Mouse (Mus musculus) gastrocnemius, postnatal 14 days (tissue): ENCODE measurements around the gene Nemp1. TPM values are rescaled to one million over a fixed set of nuclear protein-coding genes. Genes with fewer than 3 reads are reported as not detected.

Experiments used
- DNase-seq: peaks from one replicate; pipeline ENCODE4 v3.0.0; 2021; ENCODE audit warnings: mixed read lengths
- intact Hi-C: fragments of 180-260 bp; cut with DNase I; formaldehyde crosslinking; loops from one replicate; pipeline ENCODE4 v1.15.1; 2025; ENCODE audit warnings: low total_unique reads
- total RNA-seq, 2 experiments: library from RNA; stranded (reverse); gene quantifications; 2 replicates each; pipeline ENCODE4 v1.2.3; 2021

The Nemp1 gene
- total RNA-seq, 2 experiments from 2014 or later = 2.3 to 2.7 TPM

DNA sequence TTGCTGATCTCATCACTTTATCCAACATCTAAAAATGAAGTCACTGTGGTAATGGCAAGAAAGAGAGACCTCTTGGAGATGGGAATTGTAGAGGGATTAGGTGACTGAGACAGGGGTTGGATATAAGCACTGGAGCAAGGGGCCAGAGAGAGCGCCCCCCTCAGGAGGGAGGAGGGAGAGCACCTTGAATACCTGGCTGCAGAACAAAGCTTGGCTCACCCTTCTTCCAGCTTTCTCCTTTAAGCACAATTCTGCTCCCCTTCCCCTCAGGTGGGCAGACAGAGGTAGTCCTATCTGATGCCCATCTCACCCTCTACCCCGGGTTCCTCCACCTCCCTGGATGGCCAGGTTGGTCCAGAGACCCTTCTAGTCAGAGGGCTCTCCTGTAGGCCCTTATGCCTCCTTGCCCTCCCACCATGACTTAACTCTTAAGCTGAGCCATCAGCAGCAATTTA is 38.1 kb downstream of the Nemp1 start, which contains the start of gene Myo1a:
Gene Myo1a (plus strand): TSS at position 405 of the 455 bp plus-strand sequence.
- no peak for DNase-seq
- intact Hi-C loops = no loop called here

DNA sequence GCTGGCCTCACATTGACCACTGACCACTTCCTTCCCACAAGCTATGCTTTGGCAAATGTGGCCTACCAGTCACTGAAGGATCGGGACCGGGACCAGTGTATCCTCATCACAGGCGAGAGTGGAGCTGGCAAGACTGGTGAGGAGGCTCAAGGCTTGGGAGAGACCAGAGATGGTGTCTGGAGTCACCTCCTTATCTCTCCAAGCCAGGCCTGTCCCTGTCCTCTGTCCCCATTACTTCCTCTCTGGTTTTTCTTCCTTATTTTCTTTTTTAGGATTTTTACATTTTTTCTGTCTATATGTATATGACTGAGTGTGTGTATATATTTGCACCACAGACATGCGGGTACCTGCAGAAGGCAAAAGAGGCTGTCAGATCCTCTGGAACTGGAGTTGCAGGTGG is 39.1 kb downstream of the Nemp1 start:
- DNase-seq = no peak
- intact Hi-C loops = no loop called here

DNA sequence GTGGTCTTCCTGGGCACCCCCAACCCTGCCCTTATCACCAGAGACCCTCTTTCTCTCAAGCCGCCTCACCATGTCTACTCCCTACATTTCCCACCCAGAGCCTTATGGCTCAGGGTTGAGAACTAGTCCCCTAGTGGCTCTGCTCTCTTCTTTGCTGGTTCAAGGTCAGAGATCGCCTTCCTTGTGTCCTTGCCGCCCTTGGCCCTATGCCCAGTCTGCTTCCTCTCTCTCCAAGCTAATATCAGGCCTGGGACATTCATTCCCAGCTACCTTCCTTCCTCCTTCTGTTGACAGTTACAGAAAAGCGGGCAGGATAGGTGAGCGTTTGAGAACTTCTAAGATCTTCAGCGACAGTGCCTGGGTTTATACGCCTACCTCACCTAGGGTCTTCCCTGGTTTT is 41.0 kb downstream of the Nemp1 start:
- intact Hi-C loops = no loop called here
- no peak for DNase-seq

GRCm38 (mm10) chr10:127708850-127709370 is 42.2 kb downstream of the Nemp1 start:
- no peak for DNase-seq
- intact Hi-C loops = no loop called here

DNA sequence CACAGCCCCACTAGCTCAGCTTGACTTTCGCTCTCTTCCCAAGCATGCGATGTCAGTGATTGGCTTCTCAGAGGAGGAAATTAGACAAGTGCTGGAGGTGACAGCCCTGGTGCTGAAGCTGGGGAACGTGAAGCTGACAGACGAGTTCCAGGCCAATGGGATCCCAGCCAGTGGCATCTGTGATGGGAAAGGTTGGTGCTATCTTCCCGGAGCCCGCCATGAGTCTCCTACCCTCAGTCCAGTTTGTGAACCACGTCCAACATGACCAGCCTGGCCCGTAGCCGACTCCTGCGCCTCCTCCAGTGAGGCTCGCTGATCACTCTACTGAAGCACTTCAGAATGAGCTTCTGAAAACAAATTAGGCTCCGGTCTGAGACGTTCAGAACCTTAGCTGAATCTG is 43.6 kb downstream of the Nemp1 start:
- intact Hi-C loops = no loop called here

DNA sequence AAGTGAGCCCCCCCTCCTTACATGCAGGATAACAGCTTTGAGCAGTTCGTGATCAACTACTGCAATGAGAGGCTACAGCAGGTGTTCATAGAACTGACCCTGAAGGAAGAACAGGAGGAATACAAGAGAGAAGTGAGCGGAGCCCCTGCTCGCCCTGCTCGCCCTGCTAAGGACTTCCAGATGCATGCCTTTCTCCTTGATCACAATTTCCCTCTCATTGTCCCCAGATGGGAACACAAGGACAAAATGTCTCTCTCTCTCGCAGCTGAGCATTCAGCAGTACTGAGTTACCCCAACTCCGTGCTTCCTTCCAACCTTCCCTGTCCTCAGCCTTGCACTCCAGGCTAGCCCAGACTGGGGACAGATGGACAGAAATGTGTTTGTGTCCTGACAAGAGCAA is 46.0 kb downstream of the Nemp1 start:
- intact Hi-C loops = no loop called here
- DNase-seq = no peak

More for the DNA sequence above, 43.6 kb downstream of the Nemp1 start:
- DNase-seq = no peak

DNA sequence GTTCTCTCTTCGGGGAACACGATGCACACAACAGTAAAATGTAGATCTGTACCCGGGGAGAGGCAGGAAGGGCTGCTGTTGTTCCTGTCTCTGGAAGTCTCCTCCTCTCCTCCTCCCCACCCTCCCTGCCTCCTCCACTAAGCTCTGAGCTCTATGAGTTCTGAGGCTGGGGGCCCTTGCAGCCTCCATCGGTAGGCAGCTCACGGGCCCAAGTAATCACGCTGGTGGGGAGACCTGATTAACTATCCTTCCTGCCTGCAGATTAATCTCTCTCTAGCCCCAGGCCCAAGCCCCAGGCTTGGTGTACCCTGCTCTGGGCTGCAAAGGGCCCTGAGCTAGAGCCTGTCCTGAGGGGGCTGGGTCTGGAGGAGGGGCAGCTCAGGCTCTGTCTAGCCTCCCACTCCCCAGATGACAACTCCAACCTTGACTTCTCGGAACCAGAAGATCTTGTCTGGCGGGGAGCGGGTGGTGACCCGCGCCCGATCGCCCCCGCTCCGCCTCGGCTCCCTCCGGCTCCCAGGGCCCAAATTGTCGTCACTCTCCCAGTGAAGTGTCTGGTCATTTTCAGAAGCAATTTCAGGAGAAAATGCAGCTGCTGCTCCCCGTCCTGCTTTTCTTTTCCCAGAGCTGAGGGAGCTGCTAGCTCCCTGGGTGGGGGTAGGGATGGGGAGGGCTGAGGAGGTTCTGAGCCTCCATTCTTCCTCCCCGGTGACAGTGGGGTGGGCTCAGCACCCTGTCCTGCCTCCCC is 55.1 kb downstream of the Nemp1 start:
- no peak for DNase-seq
- intact Hi-C loops = no loop called here

GRCm38 (mm10) chr10:127724178-127724577 is 57.5 kb downstream of the Nemp1 start, which contains the start of gene Tac2:
TSS of gene Tac2 (plus strand) at chr10:127724478.
- intact Hi-C loops = no loop called here
- DNase-seq = no peak

DNA sequence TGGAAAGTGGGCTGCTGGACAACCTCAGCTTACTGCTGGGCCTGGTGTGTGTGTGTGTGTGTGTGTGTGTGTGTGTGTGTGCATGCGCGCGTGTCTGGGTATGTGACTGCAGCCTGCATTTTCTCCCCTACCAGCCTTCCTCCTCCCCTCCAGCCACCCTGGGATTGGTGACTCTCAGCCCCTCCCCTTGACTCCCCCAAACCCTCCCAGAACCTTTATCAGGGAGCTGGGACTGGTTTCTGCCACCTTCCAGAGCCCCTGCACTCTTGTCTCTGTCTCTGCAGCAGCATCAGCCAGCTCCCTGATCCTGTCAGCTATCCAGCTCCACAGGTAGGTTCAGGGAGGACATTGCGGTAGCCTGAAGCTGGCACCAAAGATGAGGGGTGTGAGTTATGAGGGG is 58.4 kb downstream of the Nemp1 start:
- DNase-seq = no peak
- intact Hi-C loops = no loop called here

GRCm38 (mm10) chr10:127728437-127728836 is 61.7 kb downstream of the Nemp1 start:
- intact Hi-C loops = no loop called here
- no peak for DNase-seq

DNA sequence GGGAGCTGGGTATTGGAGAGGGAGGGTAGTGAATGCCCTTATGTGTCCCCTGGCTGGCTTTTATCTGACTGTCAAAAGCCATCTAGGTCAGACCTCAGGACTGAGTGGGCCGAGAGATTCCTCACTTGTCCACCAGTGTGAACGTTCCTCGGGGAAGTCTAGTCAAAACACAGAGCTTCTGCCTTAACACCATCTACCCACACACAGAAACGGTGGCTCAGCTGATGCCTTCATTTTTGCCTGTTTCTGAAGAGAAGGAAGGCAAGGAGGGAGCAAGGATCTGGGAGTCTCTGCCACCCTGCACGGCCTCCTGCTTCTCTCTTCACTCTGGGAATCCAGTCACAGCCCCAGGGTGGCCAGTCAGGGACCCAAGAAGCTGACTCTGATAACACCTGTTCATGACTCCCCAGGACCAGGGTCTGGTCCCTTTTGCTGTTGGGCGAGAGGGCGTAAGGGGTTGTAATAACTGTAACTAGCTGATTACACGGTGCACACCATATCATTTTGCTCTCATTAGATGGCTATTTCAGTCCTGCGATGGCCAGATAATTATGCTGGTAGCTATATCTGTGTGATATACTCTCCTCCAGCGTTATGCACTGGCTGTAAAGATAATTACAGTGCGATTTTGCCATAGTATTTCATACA is 63.7 kb downstream of the Nemp1 start:
- intact Hi-C loops = loop anchor here (5.0 to 10.0 kb wide), 2 partner anchors 33 to 86 kb away; partner anchors contain the start of gene Stat6
- DNase-seq = no peak

DNA sequence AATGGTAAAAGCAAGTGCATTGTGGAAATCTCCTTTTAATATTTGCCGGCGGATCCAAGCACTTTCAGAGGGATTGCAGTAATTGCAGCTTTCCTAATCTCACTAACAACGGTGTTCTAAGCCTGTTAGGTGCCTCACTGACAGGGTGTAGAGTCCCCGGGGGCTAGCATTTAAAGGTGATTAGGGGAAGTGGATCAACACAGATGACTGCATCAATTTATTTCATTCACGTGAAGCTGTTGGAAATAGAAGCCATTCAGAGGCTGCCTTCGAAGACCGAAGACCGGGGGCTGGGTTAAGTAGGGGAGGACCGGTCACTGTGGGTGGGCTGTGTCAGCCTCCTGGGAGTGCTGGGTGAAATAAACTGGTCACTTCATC is 64.2 kb downstream of the Nemp1 start:
- intact Hi-C loops = loop anchor here (5.0 to 10.0 kb wide), 2 partner anchors 34 to 86 kb away; partner anchors contain the start of gene Stat6
- DNase-seq = no peak

- no peak for DNase-seq
- intact Hi-C loops = loop anchor here (5.0 to 10.0 kb wide), 2 partner anchors 34 to 87 kb away; partner anchors contain the start of gene Stat6
These were observed 64.7 kb downstream of the Nemp1 start for GRCm38 (mm10) chr10:127731397-127731796.

- intact Hi-C loops = loop anchor here (5.0 to 10.0 kb wide), 2 partner anchors 37 to 90 kb away; partner anchors contain the start of gene Stat6
- no peak for DNase-seq
These were observed 67.7 kb downstream of the Nemp1 start for GRCm38 (mm10) chr10:127734434-127734833.

DNA sequence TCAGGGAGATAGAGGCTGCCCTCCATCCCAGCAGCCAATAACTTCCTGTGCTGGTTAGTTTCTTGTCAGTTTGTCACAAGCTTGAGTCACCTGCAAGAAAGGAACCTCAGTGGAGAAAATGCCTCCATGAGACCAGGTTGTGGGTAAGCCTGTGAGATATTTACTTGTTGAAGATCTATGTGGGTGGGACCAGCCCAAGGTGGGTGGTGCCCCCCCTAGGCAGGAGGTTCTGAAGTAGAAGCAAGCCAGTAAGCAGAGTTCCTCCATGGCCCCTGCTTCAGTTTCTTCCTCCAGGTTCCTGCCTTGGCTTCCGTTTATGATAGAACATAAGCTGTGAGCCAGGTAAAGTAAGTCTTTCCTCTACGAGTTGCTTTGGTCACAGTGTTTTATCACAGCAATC is 69.6 kb downstream of the Nemp1 start:
- intact Hi-C loops = loop anchor here (5.0 to 10.0 kb wide), 2 partner anchors 91 to 201 kb away; partner anchors contain the start of gene Stat6

DNA sequence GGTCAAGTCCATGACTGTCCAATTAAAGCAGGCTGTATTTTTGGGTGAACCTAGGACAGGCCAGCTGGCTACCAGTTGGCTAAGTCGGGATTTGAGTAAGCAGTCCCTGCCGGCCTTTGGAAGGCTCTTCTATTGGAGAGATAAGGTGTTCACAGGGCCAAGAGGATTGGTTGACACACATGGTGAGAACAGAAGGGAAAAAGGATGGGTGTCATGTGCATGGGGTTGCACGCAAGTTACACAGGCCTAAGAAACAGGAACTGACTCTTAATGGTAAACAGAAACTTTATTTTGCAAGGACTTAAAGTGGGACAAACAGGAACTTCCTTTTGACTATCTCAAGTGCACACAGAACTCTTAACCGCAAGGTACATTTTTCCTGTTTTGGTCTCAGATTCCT is 70.2 kb downstream of the Nemp1 start:
- no peak for DNase-seq
- intact Hi-C loops = loop anchor here (5.0 to 10.0 kb wide), 2 partner anchors 92 to 200 kb away; partner anchors contain the start of gene Stat6

More for the DNA sequence above, 69.6 kb downstream of the Nemp1 start:
- DNase-seq = no peak

GRCm38 (mm10) chr10:127737552-127737951 is 70.9 kb downstream of the Nemp1 start:
- DNase-seq = no peak
- intact Hi-C loops = loop anchor here (5.0 to 10.0 kb wide), 2 partner anchors 93 to 200 kb away; partner anchors contain the start of gene Stat6

- DNase-seq = no peak
- intact Hi-C loops = loop anchor here (5.0 to 10.0 kb wide), 2 partner anchors 94 to 199 kb away; partner anchors contain the start of gene Stat6
These were observed 71.6 kb downstream of the Nemp1 start for GRCm38 (mm10) chr10:127738151-127738882.

- intact Hi-C loops = loop anchor here (5.0 to 10.0 kb wide), 2 partner anchors 94 to 198 kb away; partner anchors contain the start of gene Stat6
- peak; percentile 86 for DNase-seq
These were observed 72.5 kb downstream of the Nemp1 start, which contains the start of gene Zbtb39 for GRCm38 (mm10) chr10:127739083-127739660. TSS of gene Zbtb39 (plus strand) at chr10:127739538.
